Mouse (Mus musculus) bone marrow macrophage, adult 2 months (primary cell): Measurements from ENCODE around the gene Arhgap28.

Experiments
- CTCF ChIP-seq: IDR thresholded peaks from 2 replicates; pipeline ENCODE4 v1.5.1; 2012; ENCODE audit warnings: low read depth, mild to moderate bottlenecking, low read length, moderate library complexity
- POLR2A ChIP-seq: IDR thresholded peaks from 2 replicates; pipeline ENCODE4 v1.6.1; 2012; ENCODE audit warnings: mild to moderate bottlenecking, low read depth, low read length, borderline replicate concordance

DNA sequence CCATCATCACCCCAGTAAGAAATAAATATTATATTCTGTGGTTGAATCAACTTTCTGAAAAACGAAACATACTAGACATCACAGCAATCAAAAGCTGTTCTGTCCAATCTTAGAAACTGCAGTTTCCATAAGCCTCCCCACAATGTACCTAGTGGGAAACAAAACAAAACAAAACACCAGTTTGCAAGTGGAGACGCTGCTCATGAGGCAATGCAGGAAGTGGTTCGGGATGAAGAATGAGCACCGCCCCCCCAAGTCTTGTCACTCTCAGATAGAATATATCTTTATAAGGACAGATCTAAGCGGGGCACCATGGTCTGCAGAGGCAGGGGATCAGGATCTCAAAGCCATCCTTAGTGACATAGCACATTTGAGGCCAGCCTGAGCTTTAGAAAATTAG, 117.6 kb downstream of the Arhgap28 start:
- no peak for TF ChIP-seq CTCF
- no peak for TF ChIP-seq POLR2A
